ENCODE assay signal across 14 mouse cellular contexts in the genomic region with DNA sequence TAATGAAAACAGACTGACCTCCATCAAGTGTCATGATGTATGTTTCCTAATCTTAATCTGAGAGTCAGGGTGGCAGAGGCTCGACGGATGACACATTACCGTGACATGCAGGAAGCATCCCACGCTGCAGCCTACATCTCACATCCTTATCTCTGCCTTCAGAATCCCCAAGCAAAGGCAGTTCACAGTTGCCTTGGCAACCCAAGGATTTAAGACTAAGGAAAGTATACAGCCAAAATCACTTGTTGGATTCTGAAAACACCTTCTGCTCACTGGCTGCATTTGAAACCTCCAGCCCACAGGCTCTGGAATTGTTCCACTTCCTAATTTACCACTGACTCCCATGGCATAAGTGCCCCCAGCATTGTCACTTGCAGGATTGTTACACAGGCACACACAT. TPM values are rescaled to one million over a fixed set of nuclear protein-coding genes. Genes with fewer than 3 reads are reported as not detected.
DNase-seq lines count a peak whose midpoint lies in the region; ATAC-seq and TF ChIP-seq lines count a peak whose summit lies in the region.
"Had no signal": no experiment of that assay in that cellular context is flagged by ENCODE, and none has a peak within 500 bp of the region (broad histone marks: within the 10 kb centered on the region; RNA-seq: fewer than 3 reads in every experiment).

No protein-coding gene starts in this region.

- no peak for TF ChIP-seq CTCF in brain, embryonic 14.5 days (IDR thresholded peaks at IDR 0.05; ENCODE audit: borderline replicate concordance, extremely low read depth, insufficient read depth, insufficient read length)
- no peak for TF ChIP-seq CTCF in cerebellum, adult 2 months (IDR thresholded peaks at IDR 0.05; ENCODE audit: borderline replicate concordance, insufficient read depth, low read depth, low read length)

- peak; percentile 30 for DNase-seq in brain, embryonic 14.5 days (ENCODE audit: low read depth)
- DNase-seq in c-Kit-positive CD71-positive TER-119-negative erythroid progenitor cells, embryonic 14.5 days (ENCODE audit: low read depth), result peak; percentile 51
- peak; percentile 55 to 65 for DNase-seq in left cerebral cortex, adult 18-20 months (ENCODE audit: low spot score in 2 of 2)
- DNase-seq in adipocyte (ENCODE audit: low spot score), result no peak
- no peak for DNase-seq in cerebellum, adult 2 months
- DNase-seq: adrenal gland, adult 2 months; spleen, adult 18-20 months had no signal

- TF ChIP-seq POLR2A in brain, embryonic 14.5 days (IDR thresholded peaks at IDR 0.05; ENCODE audit: borderline replicate concordance, extremely low read depth, insufficient read depth, insufficient read length, poor library complexity, severe bottlenecking), result no peak
- no peak for TF ChIP-seq POLR2A in cerebellum, adult 2 months (IDR thresholded peaks at IDR 0.05; ENCODE audit: borderline replicate concordance, insufficient read depth, low read length)

- peak; percentile 33; the same call in 1 of the 2 replicates for ATAC-seq in megakaryocyte progenitor cell, adult 5-6 weeks (replicated peaks; ENCODE audit: poor library complexity)
- ATAC-seq in cerebellum, adult (ENCODE audit: insufficient number of reproducible peaks, low FRiP score, low TSS enrichment), result no peak
- ATAC-seq: forebrain, embryonic 13.5 days; intestine, embryonic 15.5 days had no signal

- H3K4me3 ChIP-seq in cerebellum, adult 2 months (replicated peaks; ENCODE audit: insufficient read depth, low read depth, low read length), result no peak overlapping the region
- H3K4me3 ChIP-seq: forebrain, embryonic 13.5 days; intestine, embryonic 15.5 days; limb, embryonic 13.5 days; neural tube, embryonic 13.5 days had no signal

- H3K27me3 ChIP-seq in cerebellum, adult 2 months (ENCODE audit: control insufficient read depth, insufficient read depth, low read length), result no peaks in the 10 kb centered on the region
- H3K27me3 ChIP-seq: forebrain, embryonic 13.5 days; intestine, embryonic 15.5 days; limb, embryonic 13.5 days; neural tube, embryonic 13.5 days had no signal

- no peak overlapping the region for H3K27ac ChIP-seq in cerebellum, adult 2 months (ENCODE audit: insufficient read depth, low read length)
- H3K27ac ChIP-seq: forebrain, embryonic 13.5 days; intestine, embryonic 15.5 days; limb, embryonic 13.5 days; neural tube, embryonic 13.5 days had no signal

- WGBS in cerebellum, adult 2 months, result 70% methylated on average over 4 of the region's 4 CpGs

- peaks cover 28% of the 10 kb centered on the region for H3K4me1 ChIP-seq in cerebellum, adult 2 months (ENCODE audit: control insufficient read depth, insufficient read depth, low read length)
- H3K4me1 ChIP-seq: forebrain, embryonic 13.5 days; intestine, embryonic 15.5 days; limb, embryonic 13.5 days; neural tube, embryonic 13.5 days had no signal

RNA-seq across cellular contexts. Expression of a gene that starts 38.8 kb away (rescaled TPM):
- polyA plus RNA-seq in brain, embryonic 14.5 days (2012; rRNA removed), result 12.1 and 18.4 TPM in 2 replicates
- total RNA-seq in left cerebral cortex, adult 18-20 months (2021), result 10 to 100 TPM; 13.8 to 15.3 TPM
- total RNA-seq in megakaryocyte progenitor cell, adult 5-6 weeks (2015), result 1.2 and 1.8 TPM in 2 replicates
- 1.9 and 5.4 TPM in 2 replicates for total RNA-seq in megakaryocyte progenitor cell, adult 5-6 weeks (2017)
- 31.9 and 34.6 TPM in 2 replicates for polyA plus RNA-seq in cerebellum, adult 2 months (2012; rRNA removed)
- polyA plus RNA-seq: G1E had no signal

RNA-seq across cellular contexts. Expression of a gene that starts 40.5 kb away (rescaled TPM):
- 98.7 and 147 TPM in 2 replicates for polyA plus RNA-seq in brain, embryonic 14.5 days (2012; rRNA removed)
- total RNA-seq in left cerebral cortex, adult 18-20 months (2021), result 10 to 100 TPM; 34.4 to 35.6 TPM
- total RNA-seq in megakaryocyte progenitor cell, adult 5-6 weeks (2015), result 25.4 and 26.5 TPM in 2 replicates
- total RNA-seq in megakaryocyte progenitor cell, adult 5-6 weeks (2017), result 12.7 and 18.1 TPM in 2 replicates
- 79.8 and 85.0 TPM in 2 replicates for polyA plus RNA-seq in cerebellum, adult 2 months (2012; rRNA removed)

RNA-seq across cellular contexts. Expression of a gene that starts 55.2 kb away (rescaled TPM):
- polyA plus RNA-seq in brain, embryonic 14.5 days (2012; rRNA removed), result 92.9 and 110 TPM in 2 replicates
- 10 to 100 TPM; 43.9 to 48.5 TPM for total RNA-seq in left cerebral cortex, adult 18-20 months (2021)
- total RNA-seq in megakaryocyte progenitor cell, adult 5-6 weeks (2015), result 26.8 and 28.6 TPM in 2 replicates
- 62.1 and 70.2 TPM in 2 replicates for total RNA-seq in megakaryocyte progenitor cell, adult 5-6 weeks (2017)
- 75.6 and 77.7 TPM in 2 replicates for polyA plus RNA-seq in cerebellum, adult 2 months (2012; rRNA removed)

RNA-seq across cellular contexts. Expression of a gene that starts 55.7 kb away (rescaled TPM):
- 117 and 126 TPM in 2 replicates for polyA plus RNA-seq in brain, embryonic 14.5 days (2012; rRNA removed)
- 10 to 100 TPM; 66.0 to 67.6 TPM for total RNA-seq in left cerebral cortex, adult 18-20 months (2021)
- 7.0 and 8.2 TPM in 2 replicates for total RNA-seq in megakaryocyte progenitor cell, adult 5-6 weeks (2015)
- 38.2 and 48.2 TPM in 2 replicates for total RNA-seq in megakaryocyte progenitor cell, adult 5-6 weeks (2017)
- 102 and 106 TPM in 2 replicates for polyA plus RNA-seq in cerebellum, adult 2 months (2012; rRNA removed)

Comparison
In these comparisons a context has a peak if more than half of its experiments do, and no peak if none do; other contexts are left out.
1. DNase-seq: peak in brain, embryonic 14.5 days (single experiment), c-Kit-positive CD71-positive TER-119-negative erythroid progenitor cells, embryonic 14.5 days (single experiment) and left cerebral cortex, adult 18-20 months (2 of 2); none in adipocyte (single experiment) and cerebellum, adult 2 months (0 of 2).